Mouse (Mus musculus) neural tube, embryonic 13.5 days (tissue): ENCODE measurements around the gene Gramd1c. TPM values are rescaled to one million over a fixed set of nuclear protein-coding genes. Genes with fewer than 3 reads are reported as not detected.

ENCODE experiments used
- ATAC-seq: fragments of 200-750 bp; cut with Nextera tagmentation; 2 replicates; pipeline ENCODE4 v1.8.0; 2017; ENCODE audit warnings: low read depth, mild to moderate bottlenecking, moderate TSS enrichment, moderate library complexity
- H3K27ac ChIP-seq: fragments of 300-500 bp; sonication (generic); replicated peaks from 2 replicates; pipeline ENCODE4 v1.5.1; 2015; ENCODE audit warnings: moderate library complexity, mild to moderate bottlenecking, inconsistent platforms
- H3K27me3 ChIP-seq: fragments of 300-500 bp; sonication (generic); 2 replicates; pipeline ENCODE4 v1.6.1; 2015; ENCODE audit warnings: mild to moderate bottlenecking, inconsistent platforms
- H3K36me3 ChIP-seq: fragments of 300-500 bp; sonication (generic); 2 replicates; pipeline ENCODE4 v1.6.1; 2015; ENCODE audit warnings: mild to moderate bottlenecking, inconsistent platforms
- H3K4me1 ChIP-seq: fragments of 300-500 bp; sonication (generic); replicated peaks from 2 replicates; pipeline ENCODE4 v1.6.1; 2015; ENCODE audit warnings: inconsistent platforms
- H3K4me2 ChIP-seq: fragments of 300-500 bp; sonication (generic); 2 replicates; pipeline ENCODE4 v1.6.1; 2015; ENCODE audit warnings: inconsistent platforms, mild to moderate bottlenecking, moderate library complexity
- H3K4me3 ChIP-seq: fragments of 300-500 bp; sonication (generic); 2 replicates; pipeline ENCODE4 v1.5.1; 2015; ENCODE audit warnings: mild to moderate bottlenecking, inconsistent platforms
- H3K9ac ChIP-seq: fragments of 300-500 bp; sonication (generic); 2 replicates; pipeline ENCODE4 v1.6.1; 2015; ENCODE audit warnings: moderate library complexity, mild to moderate bottlenecking, inconsistent platforms
- H3K9me3 ChIP-seq: fragments of 300-500 bp; sonication (generic); 2 replicates; pipeline ENCODE4 v1.6.1; 2016; ENCODE audit warnings: inconsistent platforms
- WGBS: fragments of 180-500 bp; shearing (Covaris S2); methylation state at CpG from one replicate; pipeline ENCODE4 v1.1.7; 2015; 5-methylcytosine and 5-hydroxymethylcytosine counted together
- polyA plus RNA-seq: library from polyadenylated mRNA; unstranded; fragments of >200 nt; fragmentation: Nextera tagmentation; extraction: Ambion mirVana; gene quantifications from 2 replicates; pipeline ENCODE4 v1.2.1, GENCODE M21; 2015

Gene Gramd1c
- polyA plus RNA-seq, 1 experiment from 2014 or later = 2.8 TPM

GRCm38 (mm10) chr16:44055766-44056165 is 7.4 kb downstream of the Gramd1c start:
- no peaks in the 10 kb centered on the region for H3K9me3 ChIP-seq
- no peak for ATAC-seq
- H3K4me3 ChIP-seq = no peak overlapping the region
- no peaks in the 10 kb centered on the region for H3K36me3 ChIP-seq
- no peaks in the 10 kb centered on the region for H3K27me3 ChIP-seq
- H3K4me2 ChIP-seq = no peak overlapping the region
- no peak overlapping the region for H3K27ac ChIP-seq
- H3K4me1 ChIP-seq = no peaks in the 10 kb centered on the region
- 70% methylated on average over 8 of the region's 8 CpGs for WGBS
- H3K9ac ChIP-seq = no peak overlapping the region

GRCm38 (mm10) chr16:44053265-44053664 is 9.9 kb downstream of the Gramd1c start:
- H3K4me3 ChIP-seq = no peak overlapping the region
- H3K9ac ChIP-seq = no peak overlapping the region
- H3K27ac ChIP-seq = no peak overlapping the region
- no peaks in the 10 kb centered on the region for H3K4me1 ChIP-seq
- H3K27me3 ChIP-seq = no peaks in the 10 kb centered on the region
- H3K36me3 ChIP-seq = no peaks in the 10 kb centered on the region
- no peaks in the 10 kb centered on the region for H3K9me3 ChIP-seq
- 76% methylated on average over 6 of the region's 6 CpGs for WGBS
- no peak for ATAC-seq
- no peak overlapping the region for H3K4me2 ChIP-seq

- Histone ChIP-seq H3K9me3 (no peaks in the 10 kb centered on the region), H3K4me2 (no peak overlapping the region), H3K9ac (no peak overlapping the region), H3K27me3 (no peaks in the 10 kb centered on the region), H3K4me3 (no peak overlapping the region), H3K27ac (no peak overlapping the region), H3K36me3 (no peaks in the 10 kb centered on the region), H3K4me1 (no peaks in the 10 kb centered on the region)
- WGBS = 87% methylated on average over 6 of the region's 6 CpGs
- ATAC-seq = no peak
Measured at GRCm38 (mm10) chr16:44052390-44052789, 10.8 kb downstream of the Gramd1c start.

- no peak overlapping the region for H3K4me3 ChIP-seq
- 72% methylated on average over 5 of the region's 5 CpGs for WGBS
- H3K4me2 ChIP-seq = no peak overlapping the region
- no peak for ATAC-seq
- H3K9me3 ChIP-seq = no peaks in the 10 kb centered on the region
- H3K4me1 ChIP-seq = no peaks in the 10 kb centered on the region
- H3K9ac ChIP-seq = no peak overlapping the region
- H3K27me3 ChIP-seq = no peaks in the 10 kb centered on the region
- no peaks in the 10 kb centered on the region for H3K36me3 ChIP-seq
- H3K27ac ChIP-seq = no peak overlapping the region
Measured at GRCm38 (mm10) chr16:44050139-44050538, 13.0 kb downstream of the Gramd1c start.

- Histone ChIP-seq H3K27me3 (no peaks in the 10 kb centered on the region), H3K9ac (no peak overlapping the region), H3K27ac (no peak overlapping the region), H3K9me3 (no peaks in the 10 kb centered on the region), H3K4me2 (no peak overlapping the region), H3K4me3 (no peak overlapping the region), H3K4me1 (no peaks in the 10 kb centered on the region), H3K36me3 (no peaks in the 10 kb centered on the region)
- ATAC-seq = no peak
- 84% methylated on average over 4 of the region's 4 CpGs for WGBS
Measured at GRCm38 (mm10) chr16:44039112-44039511, 24.0 kb downstream of the Gramd1c start.

GRCm38 (mm10) chr16:44035221-44035620 is 27.9 kb downstream of the Gramd1c start:
- Histone ChIP-seq H3K27me3 (no peaks in the 10 kb centered on the region), H3K36me3 (no peaks in the 10 kb centered on the region), H3K4me3 (no peak overlapping the region), H3K9ac (no peak overlapping the region), H3K9me3 (no peaks in the 10 kb centered on the region), H3K4me1 (no peaks in the 10 kb centered on the region), H3K4me2 (no peak overlapping the region), H3K27ac (no peak overlapping the region)
- WGBS = 83% methylated on average over 3 of the region's 3 CpGs
- no peak for ATAC-seq

- Histone ChIP-seq H3K4me2 (no peak overlapping the region), H3K27ac (no peak overlapping the region), H3K36me3 (no peaks in the 10 kb centered on the region), H3K4me3 (no peak overlapping the region), H3K9ac (no peak overlapping the region), H3K4me1 (no peaks in the 10 kb centered on the region), H3K9me3 (no peaks in the 10 kb centered on the region), H3K27me3 (no peaks in the 10 kb centered on the region)
- 89% methylated on average over 5 of the region's 5 CpGs for WGBS
- no peak for ATAC-seq
Measured at GRCm38 (mm10) chr16:44033365-44033764, 29.8 kb downstream of the Gramd1c start.

GRCm38 (mm10) chr16:44029273-44029672 is 33.9 kb downstream of the Gramd1c start:
- 77% methylated on average over 2 of the region's 2 CpGs for WGBS
- H3K36me3 ChIP-seq = no peaks in the 10 kb centered on the region
- no peaks in the 10 kb centered on the region for H3K9me3 ChIP-seq
- H3K4me1 ChIP-seq = no peaks in the 10 kb centered on the region
- no peak overlapping the region for H3K27ac ChIP-seq
- no peak overlapping the region for H3K4me2 ChIP-seq
- no peaks in the 10 kb centered on the region for H3K27me3 ChIP-seq
- no peak overlapping the region for H3K4me3 ChIP-seq
- H3K9ac ChIP-seq = no peak overlapping the region
- ATAC-seq = no peak

- WGBS = 81% methylated on average over 9 of the region's 9 CpGs
- ATAC-seq = no peak
- Histone ChIP-seq H3K27ac (no peak overlapping the region), H3K27me3 (no peaks in the 10 kb centered on the region), H3K9ac (no peak overlapping the region), H3K36me3 (no peaks in the 10 kb centered on the region), H3K4me3 (no peak overlapping the region), H3K9me3 (no peaks in the 10 kb centered on the region), H3K4me1 (no peaks in the 10 kb centered on the region), H3K4me2 (no peak overlapping the region)
Measured at GRCm38 (mm10) chr16:44026822-44027221, 36.3 kb downstream of the Gramd1c start.

GRCm38 (mm10) chr16:44026210-44026609 is 36.9 kb downstream of the Gramd1c start:
- H3K36me3 ChIP-seq = no peaks in the 10 kb centered on the region
- no peak overlapping the region for H3K4me3 ChIP-seq
- 62% methylated on average over 6 of the region's 6 CpGs for WGBS
- no peak overlapping the region for H3K9ac ChIP-seq
- no peaks in the 10 kb centered on the region for H3K4me1 ChIP-seq
- no peak overlapping the region for H3K27ac ChIP-seq
- no peaks in the 10 kb centered on the region for H3K27me3 ChIP-seq
- no peak overlapping the region for H3K4me2 ChIP-seq
- no peak for ATAC-seq
- H3K9me3 ChIP-seq = no peaks in the 10 kb centered on the region

- no peaks in the 10 kb centered on the region for H3K4me1 ChIP-seq
- H3K4me2 ChIP-seq = no peak overlapping the region
- no peaks in the 10 kb centered on the region for H3K36me3 ChIP-seq
- H3K9ac ChIP-seq = no peak overlapping the region
- H3K9me3 ChIP-seq = no peaks in the 10 kb centered on the region
- no peak for ATAC-seq
- H3K27me3 ChIP-seq = no peaks in the 10 kb centered on the region
- 81% methylated on average over 2 of the region's 2 CpGs for WGBS
- no peak overlapping the region for H3K27ac ChIP-seq
- no peak overlapping the region for H3K4me3 ChIP-seq
Measured at GRCm38 (mm10) chr16:44018986-44019548, 44.1 kb downstream of the Gramd1c start.

GRCm38 (mm10) chr16:44018372-44018771 is 44.8 kb downstream of the Gramd1c start:
- Histone ChIP-seq H3K4me2 (no peak overlapping the region), H3K9ac (no peak overlapping the region), H3K4me1 (no peaks in the 10 kb centered on the region), H3K27me3 (no peaks in the 10 kb centered on the region), H3K27ac (no peak overlapping the region), H3K4me3 (no peak overlapping the region), H3K9me3 (no peaks in the 10 kb centered on the region), H3K36me3 (no peaks in the 10 kb centered on the region)
- WGBS = 64% methylated on average over 7 of the region's 7 CpGs
- no peak for ATAC-seq

- H3K9me3 ChIP-seq = no peaks in the 10 kb centered on the region
- no peaks in the 10 kb centered on the region for H3K27me3 ChIP-seq
- WGBS = 90% methylated on average over 4 of the region's 4 CpGs
- H3K4me3 ChIP-seq = no peak overlapping the region
- no peak overlapping the region for H3K4me2 ChIP-seq
- no peaks in the 10 kb centered on the region for H3K4me1 ChIP-seq
- no peak overlapping the region for H3K9ac ChIP-seq
- H3K27ac ChIP-seq = no peak overlapping the region
- H3K36me3 ChIP-seq = no peaks in the 10 kb centered on the region
- no peak for ATAC-seq
Measured at GRCm38 (mm10) chr16:44017707-44018106, 45.4 kb downstream of the Gramd1c start.
